In the genomic region with DNA sequence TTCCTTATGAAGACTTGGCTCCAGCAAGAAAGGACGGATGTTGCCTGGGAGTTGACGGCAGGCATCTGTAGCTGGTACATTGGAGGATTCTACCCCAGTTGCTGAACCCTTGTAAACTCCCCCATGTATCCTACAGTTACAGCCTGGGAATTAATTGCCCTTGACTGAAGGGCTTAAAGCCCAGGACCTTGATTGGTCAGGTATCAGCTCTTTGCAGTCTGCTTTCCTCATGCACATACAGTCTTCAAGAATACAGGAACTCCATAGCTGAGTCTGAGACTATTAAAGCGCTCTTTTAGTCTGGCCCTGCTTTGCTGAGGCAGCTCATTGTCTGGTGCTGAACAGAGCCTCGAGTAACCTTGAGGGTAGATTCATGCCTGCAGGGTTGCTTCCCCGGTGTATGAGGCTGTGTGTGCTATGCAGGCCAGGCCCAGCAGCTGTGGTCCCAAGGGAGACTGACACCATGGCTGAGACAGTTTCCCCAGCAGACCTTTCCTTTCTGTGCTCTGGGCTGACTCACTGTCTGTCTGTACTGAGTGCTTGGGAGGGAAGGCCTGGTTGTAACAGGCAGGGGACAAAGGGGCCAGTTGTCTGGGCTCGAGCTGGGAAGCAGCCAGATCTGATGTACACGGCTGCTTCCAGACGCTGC, we compare ENCODE assay signal across 8 mouse cellular contexts. TPM values are rescaled to one million over a fixed set of nuclear protein-coding genes. Genes with fewer than 3 reads are reported as not detected.
DNase-seq lines count a peak whose midpoint lies in the region; ATAC-seq lines count a peak whose summit lies in the region.

No protein-coding gene starts in this region.

- no peaks in the 10 kb centered on the region for H3K9me3 ChIP-seq in heart, embryonic 12.5 days (replicated peaks)

- H3K4me3 ChIP-seq in heart, embryonic 12.5 days: no peak overlapping the region

- ATAC-seq in heart, embryonic 12.5 days (ENCODE audit: insufficient number of reproducible peaks, low FRiP score): peak; percentile 61; the same call in 1 of the 2 replicates
- no peak for ATAC-seq in monocyte, adult 5-6 weeks (replicated peaks; ENCODE audit: insufficient number of reproducible peaks, low FRiP score, low TSS enrichment, poor library complexity, severe bottlenecking)

- H3K4me2 ChIP-seq in heart, embryonic 12.5 days: no peak overlapping the region

- peaks cover 34% of the 10 kb centered on the region for H3K4me1 ChIP-seq in heart, embryonic 12.5 days (replicated peaks)

- peaks cover 30% of the 10 kb centered on the region for H3K36me3 ChIP-seq in heart, embryonic 12.5 days

- peak overlapping the region; percentile 36; the same call in 1 of the 2 replicates for H3K27ac ChIP-seq in heart, embryonic 12.5 days (ENCODE audit: poor library complexity, severe bottlenecking)

- peak; percentile 21 for DNase-seq in embryo, embryonic 10 days (ENCODE audit: low spot score)
- DNase-seq in embryo, embryonic 9.5 days (ENCODE audit: extremely low spot score): no peak
- DNase-seq in brain, adult 2 months (ENCODE audit: low read depth, low spot score): peak; percentile 81
- DNase-seq in mesoderm, embryonic 11.5 days (ENCODE audit: low read depth, low spot score): peak; percentile 45
- no peak for DNase-seq in thymus, postnatal 0 days (ENCODE audit: low spot score)
- no peak for DNase-seq in spleen, adult 12 weeks (ENCODE audit: low spot score)

- 53% methylated on average over 8 of the region's 8 CpGs for WGBS in heart, embryonic 12.5 days

- no peak overlapping the region for H3K9ac ChIP-seq in heart, embryonic 12.5 days

- H3K27me3 ChIP-seq in heart, embryonic 12.5 days (replicated peaks): no peaks in the 10 kb centered on the region

RNA-seq across cellular contexts. Expression of a gene that starts 17.6 kb away (rescaled TPM):
- 45.1 and 46.9 TPM in 2 replicates for polyA plus RNA-seq in heart, embryonic 12.5 days (2016; fragmentation: Nextera tagmentation; extraction: Ambion mirVana)
- polyA plus RNA-seq in thymus, postnatal 0 days (2015; fragmentation: Nextera tagmentation; extraction: Ambion mirVana): 79.5 and 82.5 TPM in 2 replicates
- 41.3 to 56.2 TPM (median 52.8 TPM) in 3 replicates for total RNA-seq in monocyte, adult 5-6 weeks (2017)

Comparison
In these comparisons a context has a peak if more than half of its experiments do, and no peak if none do; other contexts are left out.
1. DNase-seq: peak in embryo, embryonic 10 days (single experiment), brain, adult 2 months (single experiment) and mesoderm, embryonic 11.5 days (single experiment); none in embryo, embryonic 9.5 days (single experiment), thymus, postnatal 0 days (single experiment) and spleen, adult 12 weeks (single experiment).